Mouse (Mus musculus) small intestine, adult 2 months (tissue): ENCODE measurements around the gene Mbnl3.

Experiments used
- CTCF ChIP-seq: fragments of 200-500 bp; IDR thresholded peaks from 2 replicates; pipeline ENCODE4 v1.5.1; 2012; ENCODE audit warnings: low read depth, mild to moderate bottlenecking, control low read depth, inconsistent platforms, low read length, moderate library complexity, mixed read lengths; ENCODE audit not compliant: insufficient replicate concordance, insufficient read length; ENCODE audit errors: extremely low read depth
- POLR2A ChIP-seq: fragments of 200-500 bp; IDR thresholded peaks from 2 replicates; pipeline ENCODE4 v1.6.1; 2012; ENCODE audit warnings: low read depth, mild to moderate bottlenecking, control low read depth, inconsistent platforms, low read length, moderate library complexity

- TF ChIP-seq CTCF (no peak), POLR2A (no peak)
Measured at GRCm38 (mm10) chrX:51204626-51205547, 1.4 kb downstream of the Mbnl3 start.
